8 mouse cellular contexts compared by ENCODE assay signal in the genomic region with DNA sequence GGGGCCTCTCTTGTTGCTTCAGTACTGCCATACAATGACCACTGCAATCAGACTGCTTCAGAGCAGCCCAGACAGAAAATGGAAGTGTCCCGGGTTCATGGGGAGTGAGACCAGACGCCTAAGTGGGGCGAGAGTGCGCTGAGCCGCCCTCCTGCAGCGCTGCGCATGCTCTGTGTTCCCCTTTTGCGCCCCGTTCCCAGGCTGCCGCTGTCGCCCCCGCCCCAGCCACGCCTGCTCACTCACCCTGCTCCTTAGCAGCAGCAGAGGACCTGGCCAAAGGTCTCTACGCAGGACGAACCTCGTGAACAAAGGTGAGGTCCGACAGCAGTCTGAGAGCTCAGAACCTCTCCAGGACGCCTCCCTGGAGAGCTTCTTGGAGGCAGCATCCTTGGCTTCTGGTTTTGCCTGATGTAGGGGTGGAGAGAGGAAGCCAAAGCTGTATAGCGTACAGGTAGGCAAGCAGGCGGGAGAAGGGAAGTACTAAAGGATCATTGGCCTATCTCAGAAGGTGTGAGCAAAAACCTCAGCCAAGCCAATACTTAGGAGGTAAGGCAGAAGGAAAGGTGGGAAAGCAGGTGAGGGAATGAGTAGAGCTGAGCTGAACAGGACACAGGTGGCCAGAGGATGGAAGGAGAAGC. TPM values are rescaled to one million over a fixed set of nuclear protein-coding genes. Genes with fewer than 3 reads are reported as not detected.
DNase-seq lines count a peak whose midpoint lies in the region; ATAC-seq lines count a peak whose summit lies in the region.

A gene (plus strand): TSS at position 217 of the 638 bp plus-strand sequence.

- WGBS in embryonic facial prominence, embryonic 15.5 days: 25% methylated on average over 20 of the region's 20 CpGs
- WGBS in kidney, embryonic 16.5 days: 18% methylated on average over 20 of the region's 20 CpGs
- 18% methylated on average over 20 of the region's 20 CpGs for WGBS in midbrain, embryonic 14.5 days

- H3K4me2 ChIP-seq in embryonic facial prominence, embryonic 15.5 days (replicated peaks): peak within 1 kb of the TSS; percentile 52
- peak within 1 kb of the TSS; percentile 55 for H3K4me2 ChIP-seq in kidney, embryonic 16.5 days (replicated peaks; ENCODE audit: low read depth, low read length)
- peak within 1 kb of the TSS; percentile 50 for H3K4me2 ChIP-seq in midbrain, embryonic 14.5 days (ENCODE audit: low read length)

- no peaks in the 10 kb centered on the region for H3K36me3 ChIP-seq in embryonic facial prominence, embryonic 15.5 days
- no peaks in the 10 kb centered on the region for H3K36me3 ChIP-seq in kidney, embryonic 16.5 days (ENCODE audit: insufficient read depth, low read length)
- H3K36me3 ChIP-seq in midbrain, embryonic 14.5 days (ENCODE audit: control insufficient read depth, insufficient read depth, low read length): no peaks in the 10 kb centered on the region

- peak; percentile 13 to 40 for DNase-seq in frontal cortex, postnatal 36 days (ENCODE audit: low spot score in 2 of 2)
- no peak for DNase-seq in frontal cortex, postnatal 25 days (ENCODE audit: low spot score in 2 of 2)
- peak; percentile 6 for DNase-seq in CD4-positive helper T cell, adult 2 months (ENCODE audit: low read depth, low spot score)
- peak; percentile 18 for DNase-seq in midbrain, embryonic 14.5 days
- no peak for DNase-seq in spleen, adult 12 weeks (ENCODE audit: low spot score)
- DNase-seq in T-cell, adult 2 months (ENCODE audit: low spot score): no peak

- no peak for ATAC-seq in embryonic facial prominence, embryonic 15.5 days (ENCODE audit: insufficient number of reproducible peaks, low FRiP score, low TSS enrichment, low read depth)
- no peak for ATAC-seq in kidney, embryonic 16.5 days (ENCODE audit: low FRiP score, low TSS enrichment)
- no peak for ATAC-seq in midbrain, embryonic 14.5 days (ENCODE audit: low FRiP score, low TSS enrichment)

- H3K4me3 ChIP-seq in embryonic facial prominence, embryonic 15.5 days (replicated peaks): peak within 1 kb of the TSS; percentile 34
- H3K4me3 ChIP-seq in kidney, embryonic 16.5 days (ENCODE audit: low read length): peak within 1 kb of the TSS; percentile 33
- H3K4me3 ChIP-seq in midbrain, embryonic 14.5 days (replicated peaks; ENCODE audit: low read depth, low read length): peak within 1 kb of the TSS; percentile 33

- no peaks in the 10 kb centered on the region for H3K4me1 ChIP-seq in embryonic facial prominence, embryonic 15.5 days
- H3K4me1 ChIP-seq in kidney, embryonic 16.5 days (ENCODE audit: insufficient read depth, low read length): no peaks in the 10 kb centered on the region
- no peaks in the 10 kb centered on the region for H3K4me1 ChIP-seq in midbrain, embryonic 14.5 days (ENCODE audit: control insufficient read depth, insufficient read depth, low read length)

- H3K27ac ChIP-seq in embryonic facial prominence, embryonic 15.5 days (replicated peaks): no peak within 1 kb of the TSS
- no peak within 1 kb of the TSS for H3K27ac ChIP-seq in kidney, embryonic 16.5 days (ENCODE audit: low read length)
- H3K27ac ChIP-seq in midbrain, embryonic 14.5 days (replicated peaks; ENCODE audit: low read depth, low read length): no peak within 1 kb of the TSS

- H3K9me3 ChIP-seq in embryonic facial prominence, embryonic 15.5 days (replicated peaks): no peaks in the 10 kb centered on the region
- H3K9me3 ChIP-seq in kidney, embryonic 16.5 days (ENCODE audit: low read length): no peaks in the 10 kb centered on the region; the same call in 1 of the 2 replicates
- peaks cover 4% of the 10 kb centered on the region; the same call in 1 of the 2 replicates for H3K9me3 ChIP-seq in midbrain, embryonic 14.5 days (ENCODE audit: control insufficient read depth, low read length)

- peaks cover 10% of the 10 kb centered on the region; the same call in 1 of the 2 replicates for H3K27me3 ChIP-seq in embryonic facial prominence, embryonic 15.5 days
- no peaks in the 10 kb centered on the region for H3K27me3 ChIP-seq in kidney, embryonic 16.5 days (ENCODE audit: insufficient read depth, low read length)
- H3K27me3 ChIP-seq in midbrain, embryonic 14.5 days (ENCODE audit: control insufficient read depth, insufficient read depth, low read length): no peaks in the 10 kb centered on the region

- no peak within 1 kb of the TSS for H3K9ac ChIP-seq in embryonic facial prominence, embryonic 15.5 days
- no peak within 1 kb of the TSS for H3K9ac ChIP-seq in kidney, embryonic 16.5 days (replicated peaks; ENCODE audit: low read length)
- peak within 1 kb of the TSS; percentile 20; the same call in 1 of the 2 replicates for H3K9ac ChIP-seq in midbrain, embryonic 14.5 days (replicated peaks; ENCODE audit: low read length)

RNA-seq across cellular contexts. Expression of the gene that starts here (rescaled TPM):
- 0.33 and 0.34 TPM in 2 replicates for polyA plus RNA-seq in embryonic facial prominence, embryonic 15.5 days (2015; fragmentation: Nextera tagmentation; extraction: Ambion mirVana)
- polyA plus RNA-seq in kidney, embryonic 16.5 days (2015; fragmentation: Nextera tagmentation; extraction: Ambion mirVana): 0.10 TPM in 1 of 2 replicates, not detected in the other
- polyA plus RNA-seq in midbrain, embryonic 14.5 days (2014; fragmentation: Nextera tagmentation; extraction: Ambion mirVana): 0.65 and 0.87 TPM in 2 replicates

Comparison
In these comparisons a context has a peak if more than half of its experiments do, and no peak if none do; other contexts are left out.
1. DNase-seq: peak in frontal cortex, postnatal 36 days (2 of 2) and CD4-positive helper T cell, adult 2 months (single experiment); none in frontal cortex, postnatal 25 days (0 of 2), spleen, adult 12 weeks (single experiment) and T-cell, adult 2 months (single experiment).
2. Peak in DNase-seq, H3K4me3 ChIP-seq, H3K9ac ChIP-seq and H3K4me2 ChIP-seq in midbrain, embryonic 14.5 days; RNA of the gene not detected or under 1 TPM.
3. Peak in every context shown above with its lines, with median percentiles within 50 percentile points of each other: H3K4me2 ChIP-seq and H3K4me3 ChIP-seq.